Mouse (Mus musculus): ENCODE measurements around the gene 1700011M02Rik. TPM values are rescaled to one million over a fixed set of nuclear protein-coding genes. Genes with fewer than 3 reads are reported as not detected.
"Not testable (repeated sequence)": the region's sequence is repeated elsewhere in the genome, so short reads cannot be mapped to it uniquely, and the experiment has no call there.

Gene 1700011M02Rik
- total RNA-seq (2021): not detected
- long read RNA-seq, experiment 1: 0 reads
- long read RNA-seq, experiment 2: 0 reads

- not testable (repeated sequence) for DNase-seq (ENCODE audit: low spot score in 2 of 2)
These were observed at the start of gene 1700011M02Rik, which contains the start of gene Dmrtc1a for GRCm38 (mm10) chrX:102908587-102908986. 1700011M02Rik (plus strand) TSS chrX:102908905. Dmrtc1a (minus strand) TSS chrX:102908687.

GRCm38 (mm10) chrX:102867871-102868270 lies 40.8 kb upstream of the 1700011M02Rik start, which contains the start of gene 1700031F05Rik:
1700031F05Rik (minus strand) TSS chrX:102867971.
- no peak for DNase-seq (ENCODE audit: low spot score in 2 of 2)

GRCm38 (mm10) chrX:102914823-102915222 lies 6.1 kb downstream of the 1700011M02Rik start:
- not testable (repeated sequence) for DNase-seq (ENCODE audit: low spot score in 2 of 2)

- peak in 1 of 2 experiments; percentile 15 for DNase-seq (ENCODE audit: low spot score in 2 of 2)
These were observed 18.0 kb downstream of the 1700011M02Rik start for GRCm38 (mm10) chrX:102926707-102927106.

GRCm38 (mm10) chrX:102928072-102928471 lies 19.4 kb downstream of the 1700011M02Rik start, which contains the start of gene 1700018G05Rik:
1700018G05Rik (plus strand) TSS chrX:102928372.
- not testable (repeated sequence) for DNase-seq (ENCODE audit: low spot score in 2 of 2)

GRCm38 (mm10) chrX:102932992-102933570 lies 24.4 kb downstream of the 1700011M02Rik start:
- no peak for DNase-seq (ENCODE audit: low spot score in 2 of 2)

- peak; percentile 41 to 47 for DNase-seq (ENCODE audit: low spot score in 2 of 2)
These were observed 25.1 kb downstream of the 1700011M02Rik start for GRCm38 (mm10) chrX:102933571-102934394.

- DNase-seq (ENCODE audit: low spot score in 2 of 2): no peak
These were observed 25.7 kb downstream of the 1700011M02Rik start for GRCm38 (mm10) chrX:102934395-102934764.

- no peak for DNase-seq (ENCODE audit: low spot score in 2 of 2)
These were observed 28.0 kb downstream of the 1700011M02Rik start for GRCm38 (mm10) chrX:102936743-102937142.

GRCm38 (mm10) chrX:102950136-102950535 lies 41.4 kb downstream of the 1700011M02Rik start:
- not testable (repeated sequence) for DNase-seq (ENCODE audit: low spot score in 2 of 2)

- peak; percentile 3 to 21 for DNase-seq (ENCODE audit: low spot score in 2 of 2)
These were observed 50.2 kb downstream of the 1700011M02Rik start for GRCm38 (mm10) chrX:102958917-102959316.

Other genes with a start within 250 kb of the 1700011M02Rik start
- not detected for gene Gm3880, start 221.9 kb upstream of the 1700011M02Rik start, total RNA-seq (2021)
- not detected for gene Gm9112, start 201.3 kb upstream of the 1700011M02Rik start, total RNA-seq (2021)
- gene Dmrtc1b, start 201.0 kb upstream of the 1700011M02Rik start, total RNA-seq (2021): not detected
- gene Dmrtc1c1, start 105.9 kb upstream of the 1700011M02Rik start, total RNA-seq (2021): not detected
- gene Dmrtc1c2, start 54.3 kb upstream of the 1700011M02Rik start, total RNA-seq (2021): not detected
- gene 1700031F05Rik, start 40.9 kb upstream of the 1700011M02Rik start, total RNA-seq (2021): not detected
- 1 to 10 TPM; 2.2 to 2.3 TPM for gene Dmrtc1a, start 218 bp upstream of the 1700011M02Rik start, total RNA-seq (2021)
- not detected for gene 1700018G05Rik, start 19.5 kb downstream of the 1700011M02Rik start, total RNA-seq (2021)